Mouse (Mus musculus) embryo, embryonic 10.5 days (tissue): Measurements from ENCODE around the gene Alg5.
"Not testable (repeated sequence)": the region's sequence is repeated elsewhere in the genome, so short reads cannot be mapped to it uniquely, and the experiment has no call there.

ENCODE experiments used
- DNase-seq: peaks from one replicate; pipeline ENCODE4 v3.0.0-alpha.2; 2015; ENCODE audit warnings: low spot score

Gene Alg5

DNA sequence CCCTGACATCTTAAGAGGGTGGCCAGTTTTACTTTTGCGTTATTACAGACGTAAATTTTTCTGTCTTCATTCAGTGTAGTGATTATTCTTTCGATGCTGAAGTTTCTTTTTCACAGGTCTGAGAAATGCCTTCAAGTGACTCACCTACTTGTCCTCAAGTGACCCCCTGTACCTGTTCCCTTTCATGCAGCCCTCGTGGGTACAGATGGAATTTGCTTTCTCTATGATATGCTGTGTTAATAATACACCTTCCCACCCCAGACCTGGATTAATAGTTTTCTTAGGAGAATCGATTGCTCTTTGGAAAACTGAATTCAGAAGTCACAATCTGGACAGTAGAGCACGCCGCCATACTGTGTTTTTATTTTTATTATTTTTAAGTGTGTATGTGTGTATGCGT, 2.0 kb downstream of the Alg5 start:
- DNase-seq: no peak

DNA sequence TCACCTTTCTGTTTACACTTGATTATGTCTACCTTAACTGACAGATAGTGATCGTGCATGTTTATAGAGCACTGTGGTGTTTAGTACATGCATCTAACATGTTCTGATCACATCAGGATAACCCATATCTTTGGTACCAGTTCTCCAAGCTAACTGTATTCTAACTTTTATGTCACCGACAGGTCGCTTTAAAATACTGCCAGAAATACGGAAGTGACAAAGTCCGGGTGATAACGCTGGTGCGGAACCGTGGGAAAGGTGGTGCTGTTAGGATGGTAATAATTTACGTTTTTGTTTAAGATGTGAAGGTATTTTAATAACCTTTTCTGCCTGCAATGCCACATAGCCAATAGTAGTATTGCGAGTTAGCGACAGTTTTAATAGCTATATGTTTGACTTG, 6.6 kb downstream of the Alg5 start:
- DNase-seq: no peak

DNA sequence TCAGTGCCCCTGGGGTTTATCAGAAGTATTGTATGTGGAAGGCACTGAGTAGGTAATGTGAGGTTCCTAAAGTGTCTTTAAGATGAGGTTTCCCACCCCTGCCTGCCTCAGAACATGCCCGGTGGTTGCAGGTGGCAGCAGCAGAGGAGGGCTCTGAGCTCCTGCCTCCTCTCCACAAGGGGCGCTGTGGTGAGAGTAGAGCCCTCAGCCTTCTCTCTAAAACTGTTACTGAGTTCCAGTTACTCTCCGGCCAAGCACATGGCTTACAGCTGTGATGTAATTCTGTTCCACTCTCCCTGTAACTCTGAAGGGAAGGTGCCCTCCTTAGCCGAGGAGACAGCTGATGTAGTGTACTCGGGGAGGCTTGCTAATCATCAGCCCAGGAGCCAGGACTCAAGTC, 10.5 kb downstream of the Alg5 start:
- peak; percentile 48 for DNase-seq

DNA sequence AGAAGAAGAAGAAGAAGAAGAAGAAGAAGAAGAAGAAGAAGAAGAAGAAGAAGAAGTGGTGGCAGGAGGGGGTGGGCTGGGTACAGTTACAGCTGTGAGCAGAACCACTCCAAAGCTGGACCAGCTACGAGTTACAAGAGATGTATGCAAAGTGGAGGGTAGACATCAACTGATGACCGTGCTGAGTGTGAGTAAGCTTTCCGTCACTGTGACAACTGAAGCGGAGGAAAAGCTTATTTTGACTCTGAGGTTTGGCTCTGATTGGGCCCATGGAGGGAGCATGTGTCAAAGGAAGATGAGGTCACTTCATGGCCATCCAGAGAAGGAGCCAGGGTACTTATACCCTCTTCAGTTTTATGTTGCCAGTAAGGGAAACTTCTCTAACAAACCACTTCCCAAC, 18.1 kb downstream of the Alg5 start:
- no peak for DNase-seq

DNA sequence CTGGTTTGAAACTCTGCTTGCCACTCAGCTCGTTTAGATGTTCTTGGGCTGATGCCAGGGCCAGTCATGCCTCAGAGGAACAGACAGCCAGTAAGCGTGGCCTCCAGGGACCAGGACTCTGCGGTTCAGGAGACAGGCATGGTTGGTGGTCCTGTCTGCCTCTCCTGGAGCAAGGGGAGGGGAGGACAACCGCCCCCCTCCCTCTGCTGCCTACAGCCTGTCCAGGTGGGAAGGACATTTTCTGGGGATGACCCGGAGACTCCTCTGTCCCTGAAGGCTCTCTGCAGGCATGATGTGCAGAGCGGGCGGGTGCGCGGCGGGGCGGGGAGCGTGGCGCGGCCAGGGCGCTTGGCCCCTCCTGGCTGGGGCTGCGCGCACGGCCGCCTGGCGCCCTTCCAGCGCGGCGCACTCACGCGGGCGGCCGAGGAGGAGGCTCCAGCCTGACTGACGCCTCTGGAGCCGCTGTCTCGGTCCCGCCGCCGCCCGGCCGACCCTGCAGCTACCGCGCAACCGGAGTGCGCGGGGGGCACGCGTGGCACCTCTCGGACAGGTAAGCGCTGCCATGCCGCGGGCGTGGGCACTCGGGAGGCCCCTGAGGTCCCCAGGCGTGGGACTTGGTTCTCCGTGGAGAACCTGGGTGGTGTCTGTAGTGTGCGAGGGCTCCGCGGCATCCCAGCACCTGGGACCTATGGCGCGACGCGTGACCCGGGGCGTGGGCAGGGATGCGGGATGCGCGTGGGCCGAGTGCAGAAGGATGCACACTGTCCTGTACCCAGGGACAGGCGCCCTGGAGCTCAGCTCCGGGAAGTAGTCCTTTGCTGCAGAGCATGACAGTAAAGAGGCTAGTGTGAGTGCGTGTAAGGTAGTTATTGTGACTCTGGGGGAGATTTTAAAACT, 20.1 kb downstream of the Alg5 start, which contains the start of gene Smad9:
Gene Smad9 (plus strand): TSS at position 438 of the 897 bp plus-strand sequence.
- DNase-seq: peak; percentile 57

GRCm38 (mm10) chr3:54756058-54756457, 20.7 kb downstream of the Alg5 start:
- peak; percentile 46 for DNase-seq

- DNase-seq: no peak
These were observed 22.1 kb downstream of the Alg5 start for GRCm38 (mm10) chr3:54757446-54757845.

GRCm38 (mm10) chr3:54759211-54759610, 23.9 kb downstream of the Alg5 start:
- DNase-seq: no peak

DNA sequence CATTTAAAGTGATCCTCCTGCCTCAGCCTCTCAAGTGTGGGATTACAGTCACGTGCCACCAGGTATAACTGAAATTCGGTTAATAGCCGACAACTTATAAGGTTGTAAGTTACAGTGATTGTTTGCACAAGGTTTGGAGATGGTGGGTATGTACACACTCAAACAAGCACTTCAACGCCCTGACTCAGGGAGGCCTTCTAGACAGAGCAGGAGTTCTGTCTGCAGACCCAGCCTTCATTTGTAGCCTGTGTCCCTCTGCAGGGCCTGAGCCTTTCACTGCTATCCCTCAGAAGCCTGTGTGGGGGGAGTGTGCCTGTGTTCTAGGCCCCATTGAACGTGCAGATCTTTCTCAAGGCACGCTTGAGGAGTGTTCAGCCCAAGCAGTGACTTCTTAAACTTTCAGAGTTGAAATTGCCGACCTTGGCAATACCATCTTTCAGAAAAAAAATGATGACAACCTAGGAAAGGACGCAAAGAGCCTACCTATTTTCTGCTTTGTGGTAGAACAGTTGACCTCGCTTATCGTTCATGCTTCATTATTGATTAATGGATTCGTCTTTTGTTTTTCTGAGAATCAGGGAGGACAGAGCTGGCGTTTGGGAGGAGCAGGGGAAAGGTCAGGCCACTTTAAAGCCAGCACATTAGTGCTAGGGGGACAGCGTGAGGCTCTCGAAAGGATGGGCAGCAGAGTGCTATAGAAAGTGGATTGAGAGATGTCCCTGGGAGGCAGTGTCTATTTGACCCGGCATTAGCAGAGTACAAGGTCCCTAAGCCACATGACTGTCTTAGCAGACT, 25.2 kb downstream of the Alg5 start:
- no peak for DNase-seq

DNA sequence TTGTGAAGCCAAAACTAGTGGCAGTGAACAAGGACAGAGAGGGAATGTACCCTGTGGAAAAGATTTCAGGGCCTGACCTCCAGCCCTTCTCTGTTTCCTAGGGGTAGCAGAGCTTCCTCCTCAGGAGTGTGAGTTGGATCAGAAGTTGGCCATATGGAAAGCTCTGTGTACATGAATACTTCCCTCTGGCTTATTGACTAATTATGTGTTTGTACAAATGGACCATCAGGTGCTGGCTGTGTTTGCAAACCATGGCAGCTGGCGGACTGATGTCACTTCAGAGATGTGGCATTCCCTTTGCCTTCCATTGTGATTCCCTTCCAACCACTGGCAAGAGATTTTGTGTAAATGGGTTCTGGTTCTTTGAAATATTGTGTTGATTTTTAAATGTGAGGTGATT, 25.9 kb downstream of the Alg5 start:
- no peak for DNase-seq

GRCm38 (mm10) chr3:54764418-54764817, 29.1 kb downstream of the Alg5 start:
- DNase-seq: peak; percentile 36

- DNase-seq: not testable (repeated sequence)
These were observed 30.2 kb downstream of the Alg5 start for GRCm38 (mm10) chr3:54765521-54765920.

DNA sequence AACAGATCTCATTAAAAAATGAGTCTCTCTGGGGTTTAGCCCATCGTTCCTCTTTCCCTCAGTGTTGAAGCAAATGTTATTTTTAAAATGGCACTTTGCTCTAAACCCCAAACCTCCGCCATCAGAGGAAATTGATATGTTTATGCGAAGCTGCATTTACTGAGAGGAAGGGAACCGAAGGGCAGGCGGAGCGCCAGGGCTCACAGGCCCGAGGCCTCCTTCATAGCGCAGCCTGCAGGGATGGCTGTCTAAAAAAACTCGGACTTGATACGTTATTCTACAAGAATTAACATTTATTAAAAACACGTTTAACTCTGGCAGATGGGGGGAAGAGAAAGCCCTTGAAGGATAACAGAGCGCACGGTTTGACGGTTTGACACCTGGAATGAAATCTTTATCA, 30.7 kb downstream of the Alg5 start:
- no peak for DNase-seq

- no peak for DNase-seq
These were observed 31.5 kb downstream of the Alg5 start for GRCm38 (mm10) chr3:54766811-54767210.

DNA sequence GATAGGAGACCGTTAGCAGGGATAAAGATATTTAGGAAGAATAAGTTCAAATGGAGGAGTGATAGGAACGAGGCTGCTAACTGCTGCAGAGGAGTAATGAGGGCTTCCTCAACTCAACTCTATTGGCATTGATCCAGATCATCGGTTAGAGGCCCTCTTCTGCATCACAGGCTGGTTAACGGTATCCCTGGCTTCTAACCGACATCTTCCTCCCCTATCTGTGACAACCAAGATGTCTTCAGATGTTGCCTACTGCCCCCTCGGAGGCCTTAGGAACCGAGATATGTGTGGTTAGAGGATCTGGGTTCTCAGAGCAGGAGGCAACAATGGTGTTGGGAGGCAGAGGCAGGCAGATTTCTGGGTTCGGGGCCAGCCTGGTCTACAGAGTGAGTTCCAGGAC, 33.3 kb downstream of the Alg5 start:
- DNase-seq: no peak

DNA sequence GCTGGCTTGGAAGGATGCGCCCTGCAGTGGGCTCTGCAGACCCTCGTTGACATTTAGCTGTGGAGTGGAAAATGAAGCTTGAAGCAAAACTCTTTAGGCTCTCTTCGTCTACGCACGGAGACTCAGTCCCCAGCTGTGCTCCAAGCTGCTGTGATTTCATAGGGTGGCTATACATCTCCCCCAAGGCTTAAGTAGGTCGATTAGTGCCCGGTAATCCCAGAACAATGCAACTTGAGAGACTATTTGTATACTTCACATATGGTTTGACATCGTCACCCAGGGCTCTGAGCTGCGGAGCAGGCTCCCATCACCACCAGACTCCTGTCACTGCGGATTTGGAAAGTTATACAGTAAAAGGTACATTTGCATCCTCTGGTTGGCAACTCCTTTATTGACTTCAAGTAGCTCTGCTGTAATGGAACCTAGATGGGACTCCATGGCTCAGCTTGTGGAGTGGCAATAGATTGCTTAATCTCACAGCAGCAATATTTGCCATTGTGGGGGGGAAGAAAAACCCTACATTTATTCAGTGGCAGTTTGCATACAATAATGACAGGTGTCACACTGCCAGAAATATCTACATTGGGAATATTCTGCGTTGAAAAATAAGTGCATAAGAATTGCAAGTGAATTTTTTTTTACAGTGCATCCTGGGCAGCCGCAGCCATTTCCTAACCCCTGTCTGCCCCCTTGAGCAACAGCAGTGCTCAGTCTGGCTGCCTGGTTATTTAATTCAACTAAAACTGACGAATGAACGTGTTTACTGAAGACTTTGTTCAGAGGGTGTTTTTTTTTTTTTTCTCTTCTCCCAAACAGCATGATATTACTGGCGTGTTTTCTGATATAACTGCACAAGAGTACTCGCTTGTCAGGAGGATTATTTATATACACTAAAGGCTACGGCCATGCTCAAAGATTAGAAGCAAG, 34.3 kb downstream of the Alg5 start:
- no peak for DNase-seq

GRCm38 (mm10) chr3:54773613-54774012, 38.3 kb downstream of the Alg5 start:
- no peak for DNase-seq

GRCm38 (mm10) chr3:54775989-54776631, 40.8 kb downstream of the Alg5 start:
- no peak for DNase-seq

DNA sequence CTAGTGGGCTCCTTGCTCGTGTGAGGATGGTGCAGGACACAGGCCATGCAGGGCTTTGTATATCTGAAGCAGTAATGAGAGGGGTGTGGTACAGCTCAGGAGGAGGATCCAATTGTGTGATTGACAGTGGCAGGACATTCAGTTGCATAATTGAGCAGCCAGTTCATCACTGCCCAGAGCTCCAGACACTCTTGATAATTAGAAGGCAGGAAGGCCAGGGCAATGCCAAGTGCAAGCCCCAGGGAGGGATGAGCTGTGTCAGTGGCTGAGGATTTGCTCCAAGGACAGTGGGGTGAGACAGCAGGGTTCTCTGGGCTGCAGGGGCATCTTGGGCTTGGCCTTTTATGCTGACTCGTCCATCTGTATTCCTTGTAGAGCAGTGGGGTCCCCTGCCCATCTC, 55.3 kb downstream of the Alg5 start:
- DNase-seq: no peak

DNA sequence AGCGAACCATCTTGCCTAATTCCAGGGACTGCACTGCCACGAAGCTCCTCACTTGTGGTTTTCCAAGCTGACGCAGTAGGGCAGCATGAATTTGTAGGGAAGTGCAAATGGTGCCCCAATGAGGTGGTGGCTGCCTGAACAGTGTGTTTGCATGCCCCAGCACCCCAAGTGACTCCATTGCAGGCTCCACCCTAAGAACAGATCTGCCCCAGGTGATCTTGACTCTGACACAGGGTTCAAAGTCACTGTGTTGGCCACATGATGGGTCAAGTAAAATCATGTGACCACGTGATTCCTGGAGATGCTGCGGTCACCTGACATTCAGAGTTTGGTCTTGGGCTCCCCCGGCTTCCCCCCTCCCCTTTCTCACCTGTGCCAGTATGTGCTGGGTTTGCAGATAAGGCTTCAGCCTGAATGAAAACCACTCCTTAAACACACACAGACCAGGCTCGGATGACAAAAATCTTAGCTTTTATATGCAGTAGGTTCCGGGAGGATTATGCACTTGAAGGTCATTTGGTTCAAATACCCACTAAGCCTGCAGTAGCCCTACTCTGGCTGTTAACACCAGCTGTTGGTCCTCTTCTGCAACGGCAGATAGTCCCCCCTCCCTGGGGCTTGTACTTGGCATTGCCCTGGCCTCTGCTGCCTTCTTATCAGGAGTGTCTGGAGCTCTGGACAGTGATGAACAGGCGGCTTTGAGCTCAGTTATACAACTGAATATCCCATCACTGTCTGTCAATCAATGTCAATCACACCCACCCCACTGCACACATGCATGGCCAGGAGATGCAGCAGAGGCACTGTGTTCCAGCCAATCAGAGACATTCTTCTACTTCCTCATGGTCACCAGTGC, 56.7 kb downstream of the Alg5 start:
- DNase-seq: no peak

- no peak for DNase-seq
These were observed 58.4 kb downstream of the Alg5 start for GRCm38 (mm10) chr3:54793762-54794161.
